Mouse (Mus musculus) lung, embryonic 16.5 days (tissue): ENCODE measurements around the gene Gm17018. TPM values are rescaled to one million over a fixed set of nuclear protein-coding genes. Genes with fewer than 3 reads are reported as not detected.

Source experiments
- ATAC-seq: fragments of 200-750 bp; cut with Nextera tagmentation; 2 replicates; pipeline ENCODE4 v1.8.0; 2017; ENCODE audit warnings: low read depth, mild to moderate bottlenecking, moderate library complexity
- H3K27ac ChIP-seq: fragments of 300-500 bp; sonication (generic); 2 replicates; pipeline ENCODE4 v1.5.1; 2014; ENCODE audit warnings: mild to moderate bottlenecking, control low read depth, low read length
- H3K27me3 ChIP-seq: fragments of 300-500 bp; sonication (generic); 2 replicates; pipeline ENCODE4 v1.6.1; 2014; ENCODE audit warnings: low read depth, low read length, mixed read lengths; ENCODE audit not compliant: control insufficient read depth, insufficient read depth
- H3K36me3 ChIP-seq: fragments of 300-500 bp; sonication (generic); 2 replicates; pipeline ENCODE4 v1.6.1; 2014; ENCODE audit warnings: low read length; ENCODE audit not compliant: control insufficient read depth, insufficient read depth
- H3K4me1 ChIP-seq: fragments of 300-500 bp; sonication (generic); replicated peaks from 2 replicates; pipeline ENCODE4 v1.6.1; 2014; ENCODE audit warnings: low read length, mixed read lengths; ENCODE audit not compliant: control insufficient read depth, insufficient read depth
- H3K4me2 ChIP-seq: fragments of 300-500 bp; sonication (generic); 2 replicates; pipeline ENCODE4 v1.6.1; 2014; ENCODE audit warnings: low read depth, low read length, control low read depth
- H3K4me3 ChIP-seq: fragments of 300-500 bp; sonication (generic); 2 replicates; pipeline ENCODE4 v1.5.1; 2014; ENCODE audit warnings: mild to moderate bottlenecking, low read length, control low read depth
- H3K9ac ChIP-seq: fragments of 300-500 bp; sonication (generic); 2 replicates; pipeline ENCODE4 v1.6.1; 2014; ENCODE audit warnings: low read length, control low read depth
- H3K9me3 ChIP-seq: fragments of 300-500 bp; sonication (generic); 2 replicates; pipeline ENCODE4 v1.6.1; 2016; ENCODE audit warnings: low read length; ENCODE audit not compliant: control insufficient read depth
- WGBS: fragments of 180-500 bp; shearing (Covaris S2); extraction: QIAGEN DNeasy Blood & Tissue Kit; methylation state at CpG from one replicate; pipeline ENCODE4 v1.1.7; 2014; 5-methylcytosine and 5-hydroxymethylcytosine counted together
- polyA plus RNA-seq: library from polyadenylated mRNA; unstranded; fragments of >200 nt; fragmentation: Nextera tagmentation; extraction: Ambion mirVana; gene quantifications from 2 replicates; pipeline ENCODE4 v1.2.1, GENCODE M21; 2015

Gene Gm17018
- polyA plus RNA-seq, 1 experiment from 2014 or later: 60.5 TPM

- Histone ChIP-seq H3K27ac (no peak overlapping the region), H3K9me3 (no peaks in the 10 kb centered on the region), H3K4me1 (peaks cover 4% of the 10 kb centered on the region), H3K4me2 (no peak overlapping the region), H3K36me3 (no peaks in the 10 kb centered on the region), H3K4me3 (no peak overlapping the region), H3K27me3 (no peaks in the 10 kb centered on the region), H3K9ac (no peak overlapping the region)
- 78% methylated on average over 5 of the region's 5 CpGs for WGBS
- ATAC-seq: no peak
These were observed 61.7 kb downstream of the Gm17018 start for GRCm38 (mm10) chr19:45622144-45622543.

DNA sequence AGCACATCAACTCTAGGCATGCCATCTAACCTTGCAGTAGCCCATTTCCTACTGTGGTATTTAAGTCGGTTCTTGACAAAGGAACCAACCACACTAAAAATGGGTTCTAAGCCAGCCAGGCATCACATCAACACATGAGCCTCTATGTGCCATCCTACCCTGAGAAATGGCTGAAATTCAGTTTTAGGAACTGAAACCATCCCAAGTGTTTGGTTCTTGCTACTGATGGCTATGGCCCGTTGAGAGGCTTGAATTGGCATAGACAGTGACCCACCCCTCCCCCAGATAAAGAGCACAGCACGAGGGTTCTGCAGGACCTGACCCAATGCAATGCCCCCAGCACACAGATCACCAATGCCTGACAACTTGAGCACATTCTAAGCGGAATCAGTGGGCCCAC, 63.3 kb downstream of the Gm17018 start:
- WGBS: 75% methylated on average over 4 of the region's 4 CpGs
- no peaks in the 10 kb centered on the region for H3K36me3 ChIP-seq
- no peak for ATAC-seq

GRCm38 (mm10) chr19:45627036-45627435, 66.6 kb downstream of the Gm17018 start:
- ATAC-seq: no peak
- Histone ChIP-seq H3K4me1 (no peaks in the 10 kb centered on the region), H3K27ac (no peak overlapping the region), H3K9ac (no peak overlapping the region), H3K36me3 (no peaks in the 10 kb centered on the region), H3K4me2 (no peak overlapping the region), H3K9me3 (no peaks in the 10 kb centered on the region), H3K4me3 (no peak overlapping the region), H3K27me3 (no peaks in the 10 kb centered on the region)
- 24% methylated on average over 3 of the region's 3 CpGs for WGBS

More for the DNA sequence above, 63.3 kb downstream of the Gm17018 start:
- H3K27ac ChIP-seq: no peak overlapping the region
- no peak overlapping the region for H3K4me3 ChIP-seq
- no peak overlapping the region for H3K4me2 ChIP-seq
- H3K9me3 ChIP-seq: no peaks in the 10 kb centered on the region
- H3K4me1 ChIP-seq: no peaks in the 10 kb centered on the region; the same call in 1 of the 2 replicates
- H3K9ac ChIP-seq: no peak overlapping the region
- no peaks in the 10 kb centered on the region for H3K27me3 ChIP-seq

DNA sequence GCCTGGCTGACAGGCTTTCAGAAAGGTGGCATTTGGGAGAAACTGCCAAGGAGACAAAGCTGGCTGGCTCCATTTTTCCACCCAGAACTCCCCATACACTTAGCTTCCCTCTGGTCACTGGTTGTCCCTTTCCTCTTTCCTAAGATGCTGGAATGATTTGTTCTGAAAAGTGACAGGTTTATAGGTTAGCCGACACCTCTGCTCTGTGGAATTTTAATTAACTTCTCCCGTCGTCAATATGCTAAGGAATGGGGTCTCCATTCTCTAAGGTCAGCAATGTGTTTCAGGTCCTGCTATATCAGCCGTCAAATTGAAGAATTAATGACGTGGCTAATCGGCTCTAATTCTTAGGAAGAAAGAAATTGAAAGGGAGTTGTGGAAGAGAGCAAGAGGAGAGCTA, 68.2 kb downstream of the Gm17018 start:
- Histone ChIP-seq H3K27ac (no peak overlapping the region), H3K9me3 (no peaks in the 10 kb centered on the region), H3K4me1 (no peaks in the 10 kb centered on the region), H3K27me3 (no peaks in the 10 kb centered on the region), H3K4me2 (no peak overlapping the region), H3K9ac (no peak overlapping the region), H3K36me3 (no peaks in the 10 kb centered on the region), H3K4me3 (no peak overlapping the region)
- 55% methylated on average over 6 of the region's 6 CpGs for WGBS
- no peak for ATAC-seq

DNA sequence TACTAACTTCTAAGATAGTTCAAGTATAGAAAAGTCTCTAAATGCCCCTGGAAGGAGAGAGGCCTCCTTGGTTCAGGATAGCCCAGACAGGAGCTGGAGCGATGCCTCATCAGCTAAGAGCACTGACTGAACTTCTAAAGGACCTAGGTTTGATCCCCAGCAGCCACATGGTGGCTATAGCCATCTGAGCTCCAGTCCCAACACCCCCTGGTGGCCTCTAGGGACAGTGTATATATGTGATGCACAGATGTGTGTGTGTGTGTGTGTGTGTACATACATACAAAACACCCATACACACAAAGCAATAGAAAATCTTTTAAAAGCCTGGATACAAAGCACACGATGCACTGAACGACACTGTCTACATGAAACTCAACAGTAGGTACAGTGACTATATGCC, 68.8 kb downstream of the Gm17018 start:
- no peak for ATAC-seq
- H3K36me3 ChIP-seq: no peaks in the 10 kb centered on the region
- 88% methylated on average over 3 of the region's 3 CpGs for WGBS

More for the DNA sequence above, 68.8 kb downstream of the Gm17018 start:
- Histone ChIP-seq H3K4me1 (no peaks in the 10 kb centered on the region), H3K9ac (no peak overlapping the region), H3K27me3 (no peaks in the 10 kb centered on the region), H3K9me3 (no peaks in the 10 kb centered on the region), H3K27ac (no peak overlapping the region), H3K4me2 (no peak overlapping the region), H3K4me3 (no peak overlapping the region)

Other genes with a start within 250 kb of the Gm17018 start
- gene Btrc, start 196.9 kb upstream of the Gm17018 start, polyA plus RNA-seq: 34.8 and 36.2 TPM in 2 replicates
- gene Poll, start 84 bp upstream of the Gm17018 start, polyA plus RNA-seq: 17.4 and 18.7 TPM in 2 replicates
- gene Fbxw4, start 99.7 kb downstream of the Gm17018 start, polyA plus RNA-seq: 4.3 and 5.4 TPM in 2 replicates
- gene Fgf8, start 182.3 kb downstream of the Gm17018 start, polyA plus RNA-seq: not detected in 2 replicates
- 14.7 and 15.8 TPM in 2 replicates for gene Npm3, start 189.0 kb downstream of the Gm17018 start, polyA plus RNA-seq
- gene Mgea5, start 223.2 kb downstream of the Gm17018 start, polyA plus RNA-seq: 47.0 and 48.5 TPM in 2 replicates